13 mouse cellular contexts compared by ENCODE assay signal in the genomic region with DNA sequence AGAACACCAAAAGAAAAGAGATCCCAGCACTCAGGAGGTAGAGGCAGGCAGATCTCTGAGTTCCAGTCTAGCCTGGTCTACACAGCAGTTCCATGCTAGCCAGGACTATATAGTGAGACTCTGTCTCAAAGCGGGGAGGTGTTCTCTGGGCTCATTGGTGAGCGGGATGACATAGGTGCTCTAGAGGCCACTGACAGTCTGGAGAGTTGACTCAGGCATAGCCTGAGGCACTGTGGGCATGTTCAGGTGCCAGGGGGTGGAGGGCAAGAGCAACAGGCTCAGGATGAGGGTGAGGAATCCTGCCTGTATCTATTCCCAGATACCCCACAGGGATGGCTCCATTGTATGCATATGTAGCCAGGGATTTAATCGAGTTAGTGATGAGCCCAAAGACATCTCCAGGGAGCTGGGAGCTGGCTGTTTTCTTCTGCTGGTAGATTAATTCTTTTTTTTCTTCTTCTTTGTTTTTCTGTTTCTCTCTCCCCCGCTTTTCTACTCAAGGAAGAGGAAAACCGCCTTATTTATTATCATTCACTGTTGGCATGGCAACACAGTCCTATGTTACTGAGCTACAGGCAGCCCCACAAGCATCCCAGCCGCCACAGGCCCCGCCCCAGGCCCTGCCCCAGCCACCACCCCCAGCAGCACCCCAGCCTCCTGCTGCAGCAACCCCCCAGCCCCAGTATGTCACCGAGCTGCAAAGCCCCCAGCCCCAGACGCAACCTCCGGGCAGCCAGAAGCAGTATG. TPM values are rescaled to one million over a fixed set of nuclear protein-coding genes. Genes with fewer than 3 reads are reported as not detected.
DNase-seq lines count a peak whose midpoint lies in the region; ATAC-seq and TF ChIP-seq lines count a peak whose summit lies in the region.
"Had no signal": no experiment of that assay in that cellular context is flagged by ENCODE, and none has a peak within 500 bp of the region (broad histone marks: within the 10 kb centered on the region; RNA-seq: fewer than 3 reads in every experiment).

No protein-coding gene starts in this region.

- H3K4me3 ChIP-seq in forebrain, embryonic 10.5 days, result no peak overlapping the region
- no peak overlapping the region for H3K4me3 ChIP-seq in forebrain, embryonic 11.5 days (ENCODE audit: low read depth, low read length)
- H3K4me3 ChIP-seq in C2C12 (ENCODE audit: insufficient read depth, poor library complexity, severe bottlenecking), result no peak overlapping the region
- no peak overlapping the region for H3K4me3 ChIP-seq in forebrain, embryonic 14.5 days (ENCODE audit: low read depth, low read length)
- H3K4me3 ChIP-seq in midbrain, embryonic 12.5 days, result no peak overlapping the region
- H3K4me3 ChIP-seq: lung, embryonic 15.5 days had no signal

- no peak overlapping the region for H3K4me2 ChIP-seq in forebrain, embryonic 11.5 days (ENCODE audit: low read depth, low read length, severe bottlenecking)
- H3K4me2 ChIP-seq in forebrain, embryonic 14.5 days (ENCODE audit: low read length), result no peak overlapping the region
- H3K4me2 ChIP-seq in midbrain, embryonic 12.5 days (replicated peaks), result no peak overlapping the region
- H3K4me2 ChIP-seq: lung, embryonic 15.5 days had no signal

- no peak for ATAC-seq in forebrain, embryonic 11.5 days (replicated peaks; ENCODE audit: low FRiP score)
- peak; percentile 40 for ATAC-seq in forebrain, embryonic 14.5 days
- no peak for ATAC-seq in midbrain, embryonic 12.5 days (ENCODE audit: low FRiP score, low read depth)
- ATAC-seq: intestine, postnatal 0 days had no signal

- no peaks in the 10 kb centered on the region for H3K27me3 ChIP-seq in forebrain, embryonic 10.5 days (ENCODE audit: poor library complexity, severe bottlenecking)
- H3K27me3 ChIP-seq in forebrain, embryonic 11.5 days (ENCODE audit: control insufficient read depth, insufficient read depth, low read length), result no peaks in the 10 kb centered on the region
- no peaks in the 10 kb centered on the region for H3K27me3 ChIP-seq in C2C12 (ENCODE audit: control insufficient read depth, insufficient read depth, insufficient read length)
- H3K27me3 ChIP-seq in forebrain, embryonic 14.5 days (replicated peaks; ENCODE audit: control insufficient read depth, insufficient read depth, low read length), result no peaks in the 10 kb centered on the region
- no peaks in the 10 kb centered on the region for H3K27me3 ChIP-seq in midbrain, embryonic 12.5 days
- H3K27me3 ChIP-seq: lung, embryonic 15.5 days had no signal

- no peaks in the 10 kb centered on the region for H3K9me3 ChIP-seq in forebrain, embryonic 10.5 days
- H3K9me3 ChIP-seq in forebrain, embryonic 11.5 days (ENCODE audit: control insufficient read depth, low read length), result no peaks in the 10 kb centered on the region
- no peaks in the 10 kb centered on the region for H3K9me3 ChIP-seq in forebrain, embryonic 14.5 days (replicated peaks; ENCODE audit: control insufficient read depth, low read length)
- no peaks in the 10 kb centered on the region for H3K9me3 ChIP-seq in midbrain, embryonic 12.5 days
- H3K9me3 ChIP-seq: lung, embryonic 15.5 days had no signal

- H3K36me3 ChIP-seq in forebrain, embryonic 10.5 days (replicated peaks), result peaks cover 46% of the 10 kb centered on the region
- H3K36me3 ChIP-seq in forebrain, embryonic 11.5 days (ENCODE audit: control insufficient read depth, insufficient read depth, low read length), result no peaks in the 10 kb centered on the region
- H3K36me3 ChIP-seq in C2C12 (ENCODE audit: control insufficient read depth, insufficient read depth), result no peaks in the 10 kb centered on the region
- H3K36me3 ChIP-seq in forebrain, embryonic 14.5 days (ENCODE audit: control insufficient read depth, insufficient read depth, low read length), result peaks cover 17% of the 10 kb centered on the region
- peaks cover 9% of the 10 kb centered on the region for H3K36me3 ChIP-seq in midbrain, embryonic 12.5 days

- peaks cover 50% of the 10 kb centered on the region for H3K79me2 ChIP-seq in C2C12 (ENCODE audit: control insufficient read depth, insufficient read depth)

- no peak for TF ChIP-seq CTCF in C2C12 (IDR thresholded peaks at IDR 0.05; ENCODE audit: control insufficient read depth, insufficient read depth, insufficient read length)

- 65% methylated on average over 10 of the region's 10 CpGs for WGBS in forebrain, embryonic 10.5 days
- 61% methylated on average over 10 of the region's 10 CpGs for WGBS in forebrain, embryonic 11.5 days
- 40% methylated on average over 9 of the region's 10 CpGs for WGBS in forebrain, embryonic 14.5 days
- WGBS in midbrain, embryonic 12.5 days, result 36% methylated on average over 10 of the region's 10 CpGs

- no peak for DNase-seq in forebrain, embryonic 10.5 days (ENCODE audit: extremely low spot score, low spot score)
- DNase-seq in forebrain, embryonic 11.5 days (ENCODE audit: low spot score), result no peak
- peak; percentile 53 for DNase-seq in forebrain, embryonic 14.5 days (ENCODE audit: low spot score)
- no peak for DNase-seq in B cell, adult 2 months
- no peak for DNase-seq in urinary bladder, postnatal 25 days (ENCODE audit: low spot score)
- DNase-seq in gastrocnemius, adult 8-10 months (ENCODE audit: low spot score in 2 of 2), result no peak

- H3ac ChIP-seq in C2C12 (ENCODE audit: control insufficient read depth, insufficient read length, low read depth), result peak overlapping the region; percentile 6

- H3K9ac ChIP-seq in forebrain, embryonic 11.5 days (ENCODE audit: low read length), result no peak overlapping the region
- peak overlapping the region; percentile 38; the same call in 1 of the 2 replicates for H3K9ac ChIP-seq in forebrain, embryonic 14.5 days (ENCODE audit: low read length)
- H3K9ac ChIP-seq in midbrain, embryonic 12.5 days (replicated peaks), result peak overlapping the region; percentile 49; the same call in 1 of the 2 replicates
- H3K9ac ChIP-seq: lung, embryonic 15.5 days had no signal

- peaks cover 20% of the 10 kb centered on the region for H3K79me3 ChIP-seq in C2C12 (ENCODE audit: low read depth)

- H3K4me1 ChIP-seq in forebrain, embryonic 10.5 days, result peaks cover 70% of the 10 kb centered on the region
- H3K4me1 ChIP-seq in forebrain, embryonic 11.5 days (replicated peaks; ENCODE audit: control insufficient read depth, insufficient read depth, low read length), result peaks cover 4% of the 10 kb centered on the region; the same call in 1 of the 2 replicates
- H3K4me1 ChIP-seq in forebrain, embryonic 14.5 days (ENCODE audit: control insufficient read depth, insufficient read depth, low read length), result peaks cover 6% of the 10 kb centered on the region; the same call in 1 of the 2 replicates
- H3K4me1 ChIP-seq in midbrain, embryonic 12.5 days, result peaks cover 42% of the 10 kb centered on the region

- H3K27ac ChIP-seq in forebrain, embryonic 10.5 days, result peak overlapping the region; percentile 58; the same call in 1 of the 2 replicates
- H3K27ac ChIP-seq in forebrain, embryonic 11.5 days (ENCODE audit: low read depth, low read length), result no peak overlapping the region
- peak overlapping the region; percentile 77 for H3K27ac ChIP-seq in forebrain, embryonic 14.5 days (ENCODE audit: low read depth, low read length)
- peak overlapping the region; percentile 36 for H3K27ac ChIP-seq in midbrain, embryonic 12.5 days (replicated peaks)
- H3K27ac ChIP-seq: lung, embryonic 15.5 days had no signal

TF ChIP-seq in C2C12, 6 proteins besides CTCF, POLR2A, EP300 and RAD21 (continues in another document):
- no peak for TF ChIP-seq MAX (IDR thresholded peaks at IDR 0.05)

RNA-seq across cellular contexts. Expression of gene Rfx1, which starts 6.8 kb away (rescaled TPM):
- 8.4 and 8.5 TPM in 2 replicates for polyA plus RNA-seq in forebrain, embryonic 10.5 days (2016; fragmentation: Nextera tagmentation; extraction: Ambion mirVana)
- polyA plus RNA-seq in forebrain, embryonic 11.5 days (2014; fragmentation: Nextera tagmentation; extraction: Ambion mirVana), result 11.0 and 11.5 TPM in 2 replicates
- polyA plus RNA-seq in C2C12 (2012; fragmentation: generic; extraction: Trizol), result 9.8 TPM
- 6.8 and 8.7 TPM in 2 replicates for polyA plus RNA-seq in forebrain, embryonic 14.5 days (2014; fragmentation: Nextera tagmentation; extraction: Ambion mirVana)
- 9.3 and 10.0 TPM in 2 replicates for polyA plus RNA-seq in midbrain, embryonic 12.5 days (2016; fragmentation: Nextera tagmentation; extraction: Ambion mirVana)
- 1 to 10 TPM; 3.1 to 4.9 (median 3.8) TPM for total RNA-seq in gastrocnemius, adult 8-10 months (2022)

RNA-seq across cellular contexts. Expression of gene Gm10643, which starts 8.5 kb away (rescaled TPM):
- 1.0 and 1.5 TPM in 2 replicates for polyA plus RNA-seq in forebrain, embryonic 10.5 days (2016; fragmentation: Nextera tagmentation; extraction: Ambion mirVana)
- polyA plus RNA-seq in forebrain, embryonic 11.5 days (2014; fragmentation: Nextera tagmentation; extraction: Ambion mirVana), result 1.4 and 1.6 TPM in 2 replicates
- polyA plus RNA-seq in C2C12 (2012; fragmentation: generic; extraction: Trizol), result 0.49 TPM
- polyA plus RNA-seq in forebrain, embryonic 14.5 days (2014; fragmentation: Nextera tagmentation; extraction: Ambion mirVana), result 1.3 and 1.5 TPM in 2 replicates
- 1.5 and 1.6 TPM in 2 replicates for polyA plus RNA-seq in midbrain, embryonic 12.5 days (2016; fragmentation: Nextera tagmentation; extraction: Ambion mirVana)
- total RNA-seq in gastrocnemius, adult 8-10 months (2022), result 1 to 10 TPM in 2 of 4 experiments, under 1 TPM in 2; 0.77 to 1.4 (median 1.1) TPM

RNA-seq across cellular contexts. Expression of gene Rln3, which starts 28.6 kb away (rescaled TPM):
- polyA plus RNA-seq in forebrain, embryonic 10.5 days (2016; fragmentation: Nextera tagmentation; extraction: Ambion mirVana), result not detected in 2 replicates
- polyA plus RNA-seq in forebrain, embryonic 11.5 days (2014; fragmentation: Nextera tagmentation; extraction: Ambion mirVana), result not detected in 2 replicates
- not detected for polyA plus RNA-seq in C2C12 (2012; fragmentation: generic; extraction: Trizol)
- not detected in 2 replicates for polyA plus RNA-seq in forebrain, embryonic 14.5 days (2014; fragmentation: Nextera tagmentation; extraction: Ambion mirVana)
- polyA plus RNA-seq in midbrain, embryonic 12.5 days (2016; fragmentation: Nextera tagmentation; extraction: Ambion mirVana), result not detected in 2 replicates
- total RNA-seq in gastrocnemius, adult 8-10 months (2022), result not detected
- total RNA-seq: left cerebral cortex, adult 8-10 months had no signal
- polyA plus RNA-seq: embryonic facial prominence, embryonic 11.5 days; gonadal fat pad, adult 2 months; intestine, postnatal 0 days; lung, embryonic 15.5 days had no signal

RNA-seq across cellular contexts. Expression of gene Il27ra, which starts 31.0 kb away (rescaled TPM):
- 0.12 and 0.30 TPM in 2 replicates for polyA plus RNA-seq in forebrain, embryonic 10.5 days (2016; fragmentation: Nextera tagmentation; extraction: Ambion mirVana)
- 0.19 and 0.24 TPM in 2 replicates for polyA plus RNA-seq in forebrain, embryonic 11.5 days (2014; fragmentation: Nextera tagmentation; extraction: Ambion mirVana)
- polyA plus RNA-seq in C2C12 (2012; fragmentation: generic; extraction: Trizol), result 0.49 TPM
- polyA plus RNA-seq in forebrain, embryonic 14.5 days (2014; fragmentation: Nextera tagmentation; extraction: Ambion mirVana), result 0.19 and 0.70 TPM in 2 replicates
- 0.46 and 0.52 TPM in 2 replicates for polyA plus RNA-seq in midbrain, embryonic 12.5 days (2016; fragmentation: Nextera tagmentation; extraction: Ambion mirVana)
- under 1 TPM; 0.27 to 0.56 (median 0.43) TPM for total RNA-seq in gastrocnemius, adult 8-10 months (2022)

RNA-seq across cellular contexts. Expression of gene Dcaf15, which starts 31.2 kb away (rescaled TPM):
- polyA plus RNA-seq in forebrain, embryonic 10.5 days (2016; fragmentation: Nextera tagmentation; extraction: Ambion mirVana), result 17.0 and 18.5 TPM in 2 replicates
- 14.4 and 14.5 TPM in 2 replicates for polyA plus RNA-seq in forebrain, embryonic 11.5 days (2014; fragmentation: Nextera tagmentation; extraction: Ambion mirVana)
- polyA plus RNA-seq in C2C12 (2012; fragmentation: generic; extraction: Trizol), result 45.2 TPM
- 15.8 and 17.8 TPM in 2 replicates for polyA plus RNA-seq in forebrain, embryonic 14.5 days (2014; fragmentation: Nextera tagmentation; extraction: Ambion mirVana)
- polyA plus RNA-seq in midbrain, embryonic 12.5 days (2016; fragmentation: Nextera tagmentation; extraction: Ambion mirVana), result 20.5 and 22.1 TPM in 2 replicates
- 1 to 10 TPM; 4.3 to 5.2 (median 4.7) TPM for total RNA-seq in gastrocnemius, adult 8-10 months (2022)
